Mouse (Mus musculus) regulatory T cell (primary cell): Measurements from ENCODE around the gene Zfyve1.

ENCODE experiments used
- in situ Hi-C: fragments of 300-600 bp; cut with MboI, MseI; formaldehyde crosslinking; loops from one replicate; pipeline ENCODE4 v1.15.1; 2025; ENCODE audit warnings: high pct_unique_total_duplicates

The Zfyve1 gene

DNA sequence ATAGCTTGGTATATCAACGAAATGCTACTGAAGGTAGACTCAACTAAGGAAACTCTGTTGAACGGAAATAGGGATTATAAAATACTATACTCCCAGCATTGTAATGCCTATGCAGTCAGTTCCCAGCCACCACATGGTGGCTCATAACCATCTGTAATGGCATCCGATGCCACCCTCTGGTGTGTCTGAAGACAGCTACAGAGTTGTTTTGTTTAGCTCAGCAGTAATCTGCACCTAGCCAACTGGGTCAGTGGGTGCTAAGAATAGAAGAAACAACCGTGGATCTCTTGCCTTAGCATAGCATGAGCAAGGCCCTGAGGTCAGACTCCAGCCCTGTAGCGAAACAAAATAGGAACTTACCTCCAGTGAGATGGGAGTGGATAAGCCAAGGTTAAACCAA is 72.7 kb downstream of the Zfyve1 start:
- in situ Hi-C loops = no loop called here

DNA sequence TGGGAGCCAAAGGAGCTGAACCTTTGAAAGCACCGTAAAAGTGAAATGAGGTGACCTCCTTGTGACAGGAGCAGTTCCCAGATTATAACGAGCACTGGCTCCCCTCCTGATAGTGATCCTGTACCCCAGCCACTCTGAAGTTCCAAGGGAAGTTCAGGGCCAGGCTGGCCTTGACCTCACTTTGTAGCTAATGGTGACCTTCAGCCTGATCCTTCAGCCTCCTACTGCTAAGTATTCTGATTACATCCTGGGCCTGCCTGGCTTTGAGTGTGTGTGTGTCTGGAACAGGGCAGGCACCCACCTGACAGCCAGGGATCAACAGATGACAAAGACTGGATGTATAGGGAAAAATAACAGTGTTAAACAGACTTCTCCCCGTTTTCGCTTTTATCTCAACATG is 73.1 kb downstream of the Zfyve1 start:
- in situ Hi-C loops = no loop called here

DNA sequence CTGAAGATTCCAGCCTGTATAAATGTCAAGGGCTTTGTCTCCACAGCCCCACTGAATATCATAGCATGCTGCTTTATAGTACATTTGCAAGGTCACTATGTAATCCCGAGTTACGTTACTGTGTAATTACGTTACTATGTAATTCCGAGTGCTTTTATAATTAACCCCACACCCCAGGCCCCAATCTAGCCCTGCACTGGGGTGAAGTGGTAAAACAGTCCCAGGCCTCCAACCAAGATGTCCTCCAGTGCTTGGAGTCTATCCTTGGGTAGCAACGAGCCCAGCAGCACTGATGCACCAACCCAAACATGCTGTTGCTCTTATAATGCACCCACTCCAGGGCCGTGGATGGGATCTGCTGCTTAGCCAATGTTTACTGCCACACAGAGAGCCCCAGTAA is 74.0 kb downstream of the Zfyve1 start:
- in situ Hi-C loops = no loop called here

DNA sequence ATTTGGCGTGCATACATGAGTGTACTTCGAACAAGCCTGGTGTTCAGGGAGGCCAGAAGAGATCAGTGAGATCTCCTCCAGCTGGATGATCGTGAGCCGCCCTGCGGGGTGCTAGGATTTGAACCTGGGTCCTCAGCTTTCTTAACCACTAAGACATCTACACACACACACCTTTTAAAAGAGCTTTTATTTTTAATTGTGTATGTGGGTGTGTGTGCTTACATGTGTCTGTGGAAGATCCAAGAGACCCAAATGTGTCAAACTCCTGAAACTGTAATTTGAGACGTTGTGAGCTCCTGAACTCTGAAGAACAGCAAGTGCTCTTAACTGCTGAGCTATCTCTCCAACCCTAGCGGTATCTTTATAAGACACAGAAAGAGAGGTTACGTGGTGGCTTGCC is 75.9 kb downstream of the Zfyve1 start:
- in situ Hi-C loops = no loop called here

DNA sequence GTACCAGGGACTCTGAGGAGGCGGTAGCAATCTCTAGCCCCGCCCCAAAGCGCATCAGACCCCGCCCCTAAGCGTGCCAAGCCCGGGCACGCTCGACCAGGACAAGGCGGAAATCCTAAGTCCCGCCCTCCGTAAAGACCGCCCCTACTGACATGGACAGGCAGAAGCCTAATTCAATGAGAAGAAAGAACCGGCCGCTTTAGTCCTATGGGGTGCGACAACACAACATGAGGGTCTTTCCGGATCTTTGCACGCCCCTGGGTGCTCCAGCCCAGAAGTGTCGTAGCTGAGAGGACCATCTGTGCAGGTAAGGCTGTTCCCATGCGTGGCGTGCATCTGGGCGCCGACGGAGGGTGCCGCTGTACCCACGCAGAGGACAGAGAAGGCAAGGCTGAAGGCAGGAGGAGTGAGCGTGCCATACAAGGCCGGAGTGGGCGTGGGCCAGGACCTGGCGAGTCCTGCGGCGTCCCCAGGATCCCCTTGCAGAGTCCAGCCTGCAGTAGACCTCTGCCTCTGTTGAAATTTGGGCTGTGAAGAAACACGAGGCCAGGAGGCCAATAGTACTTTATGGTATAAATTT is 76.6 kb downstream of the Zfyve1 start, which contains the start of gene Dcaf4:
TSS of gene Dcaf4 (plus strand) at position 156 of the 580 bp plus-strand sequence.
- in situ Hi-C loops = no loop called here

DNA sequence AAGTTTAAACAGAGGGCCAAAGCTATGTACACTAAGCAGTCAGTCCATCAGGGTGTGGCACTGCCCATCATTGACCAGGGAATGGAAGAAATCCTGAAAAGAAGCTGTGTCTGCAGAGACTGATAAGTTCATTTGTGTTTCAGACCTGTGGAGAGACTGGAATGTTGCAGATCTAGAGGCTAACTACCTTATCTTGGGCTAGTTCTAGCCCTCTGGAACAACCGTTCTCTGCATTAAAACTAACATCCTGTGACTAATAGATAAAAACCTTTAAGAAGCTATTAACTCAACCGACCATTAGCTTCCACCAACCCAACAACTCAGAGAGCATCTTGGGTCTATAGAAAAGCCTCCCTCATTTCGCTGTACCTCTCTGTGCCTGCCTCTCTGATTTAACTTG is 79.4 kb downstream of the Zfyve1 start:
- in situ Hi-C loops = no loop called here

DNA sequence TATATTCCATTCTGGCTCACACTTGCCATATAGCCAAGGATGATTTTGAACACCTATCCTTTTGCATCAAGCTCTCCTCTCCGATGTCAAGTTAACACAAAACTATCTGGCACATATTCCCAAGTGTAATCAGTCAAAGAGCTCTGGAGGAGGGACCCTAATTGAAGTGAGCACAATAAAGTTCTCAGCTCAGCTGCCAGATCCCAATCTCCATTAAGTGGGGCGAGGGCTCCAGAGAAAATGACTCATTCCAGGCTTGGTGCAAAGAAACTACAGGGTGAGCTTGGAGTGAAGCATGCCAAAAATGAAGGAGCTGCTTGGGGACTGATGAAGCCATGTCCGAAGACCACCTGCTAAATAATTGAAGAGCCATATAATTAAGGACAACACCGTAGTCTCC is 82.8 kb downstream of the Zfyve1 start:
- in situ Hi-C loops = no loop called here

DNA sequence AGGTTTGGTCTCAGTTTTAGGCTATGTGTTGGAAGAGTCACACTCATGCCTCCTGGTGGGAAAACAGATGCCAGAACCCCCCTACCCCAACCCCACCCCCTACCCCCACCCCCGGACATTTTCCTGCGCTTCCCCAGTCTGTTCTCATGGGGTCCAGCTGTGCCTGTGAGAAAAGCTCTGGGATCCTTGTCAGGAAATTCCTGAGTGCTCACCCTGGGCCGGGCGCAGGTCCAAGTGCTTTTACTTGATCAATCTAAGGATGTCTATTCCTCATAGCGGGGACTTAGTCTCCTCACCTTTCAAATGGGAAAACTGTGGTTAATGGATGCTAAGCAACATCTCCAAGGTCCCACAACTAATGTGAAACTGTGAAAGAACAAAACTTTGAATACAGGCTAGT is 83.8 kb downstream of the Zfyve1 start:
- in situ Hi-C loops = no loop called here

DNA sequence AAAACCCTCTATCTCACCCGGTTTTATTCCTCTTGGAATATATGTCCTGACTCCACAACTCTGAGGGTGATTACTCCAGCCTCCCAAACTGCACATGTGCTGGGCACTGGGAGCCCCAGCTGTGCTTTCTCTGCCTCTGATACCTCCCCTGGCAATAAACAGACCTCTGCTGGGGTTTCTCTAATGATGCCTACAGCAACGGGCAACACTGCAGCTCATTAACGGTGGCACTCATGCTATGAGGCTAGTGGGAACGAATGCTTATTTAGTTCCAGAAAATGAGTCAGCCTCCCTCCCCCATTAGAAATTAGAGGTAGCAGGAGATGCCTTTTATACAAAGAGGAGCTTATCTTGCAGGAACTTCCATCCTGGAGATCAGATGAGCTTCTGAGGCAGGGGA is 84.2 kb downstream of the Zfyve1 start:
- in situ Hi-C loops = no loop called here

DNA sequence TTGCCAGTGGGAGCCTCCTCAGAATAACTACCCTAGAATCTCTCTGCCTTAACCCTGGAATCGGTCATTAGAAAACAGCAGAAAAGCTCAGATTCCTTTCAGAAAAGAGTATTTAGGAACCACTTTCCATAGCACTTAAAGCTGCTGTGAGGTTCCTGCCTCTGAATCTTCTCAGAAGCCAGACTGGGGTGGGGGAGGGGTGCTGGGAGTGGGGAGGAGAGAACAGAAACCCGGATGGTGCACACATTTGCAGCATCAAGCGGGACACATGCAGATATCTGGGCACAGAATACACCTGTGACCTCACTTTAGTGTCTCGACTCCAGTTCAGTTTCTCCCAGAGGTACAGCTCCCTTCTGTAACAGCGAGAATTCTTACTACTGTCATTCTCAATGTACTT is 86.4 kb downstream of the Zfyve1 start:
- in situ Hi-C loops = no loop called here

DNA sequence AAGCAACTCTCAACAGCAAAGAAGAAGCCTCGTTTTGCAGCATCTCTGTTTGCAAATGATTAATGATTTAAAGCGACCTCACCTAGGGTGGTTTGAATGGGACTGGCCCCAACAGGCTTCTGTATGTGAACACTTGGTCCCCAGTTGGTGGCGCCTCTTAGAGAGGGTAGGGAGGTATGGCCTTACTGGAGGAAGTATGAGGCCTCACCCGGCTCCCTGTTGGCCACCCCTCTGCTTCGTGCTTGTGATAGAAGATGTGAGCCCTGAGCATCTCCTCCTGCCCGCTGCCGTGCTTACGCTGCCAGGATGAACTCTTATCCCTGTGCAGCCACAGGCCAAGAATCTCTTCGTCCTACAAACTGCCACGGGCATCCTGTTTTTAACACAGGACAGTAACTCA is 90.5 kb downstream of the Zfyve1 start:
- in situ Hi-C loops = no loop called here

DNA sequence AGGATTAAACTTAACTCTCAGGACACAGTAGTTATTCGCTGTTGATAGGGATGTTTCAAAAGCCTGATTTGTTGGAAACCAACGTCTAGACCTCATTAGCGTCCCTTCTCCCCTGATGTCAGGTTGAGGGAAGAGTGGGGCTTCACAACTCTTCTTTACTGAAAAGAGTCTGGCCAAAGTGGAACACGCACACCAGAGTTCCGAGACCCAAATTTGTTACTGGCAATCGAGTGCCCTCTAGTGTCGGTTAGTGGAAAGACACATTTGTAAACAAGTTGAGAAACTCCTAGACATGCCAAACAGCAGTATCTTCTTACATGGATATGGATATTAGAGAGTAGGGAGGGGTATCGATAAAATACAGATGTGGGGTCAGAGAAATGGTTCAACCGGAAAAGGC is 94.8 kb downstream of the Zfyve1 start:
- in situ Hi-C loops = no loop called here

DNA sequence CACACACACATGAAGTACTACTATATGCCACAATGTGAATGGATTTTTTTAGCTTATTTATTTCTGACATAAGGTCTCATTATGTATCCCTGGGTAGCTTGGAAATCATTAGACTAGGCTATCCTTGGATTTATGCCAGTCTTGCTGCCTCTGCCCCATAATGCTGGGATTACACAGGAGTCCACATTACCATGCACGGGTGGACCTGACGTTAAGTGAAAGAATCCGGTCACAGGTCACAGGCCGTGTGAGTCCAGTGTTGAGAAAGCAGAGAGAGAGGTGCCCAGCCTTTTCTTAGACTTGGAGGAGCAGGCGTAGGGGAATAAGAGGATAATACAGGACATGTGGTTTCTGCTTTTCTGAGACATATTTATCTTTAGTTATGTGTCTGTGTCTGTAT is 97.8 kb downstream of the Zfyve1 start:
- in situ Hi-C loops = no loop called here

DNA sequence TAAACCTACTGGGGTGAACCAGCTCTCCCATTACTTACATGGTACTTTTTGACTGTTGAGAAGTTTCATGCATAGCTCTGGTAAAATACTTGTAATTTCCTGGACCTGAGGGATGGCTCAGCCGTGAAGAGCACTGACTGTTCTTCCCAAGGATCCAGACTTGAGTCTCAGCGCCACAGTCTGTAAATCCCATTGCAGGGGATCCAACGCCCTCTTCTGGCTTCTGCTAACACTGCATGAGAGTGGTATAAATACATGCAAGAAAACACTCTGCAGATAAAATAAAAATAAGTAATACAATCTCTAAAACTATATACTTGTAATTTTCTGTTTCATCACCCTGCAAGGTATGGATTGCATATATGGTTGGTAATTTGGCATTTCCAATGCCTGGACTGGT is 99.1 kb downstream of the Zfyve1 start:
- in situ Hi-C loops = no loop called here

DNA sequence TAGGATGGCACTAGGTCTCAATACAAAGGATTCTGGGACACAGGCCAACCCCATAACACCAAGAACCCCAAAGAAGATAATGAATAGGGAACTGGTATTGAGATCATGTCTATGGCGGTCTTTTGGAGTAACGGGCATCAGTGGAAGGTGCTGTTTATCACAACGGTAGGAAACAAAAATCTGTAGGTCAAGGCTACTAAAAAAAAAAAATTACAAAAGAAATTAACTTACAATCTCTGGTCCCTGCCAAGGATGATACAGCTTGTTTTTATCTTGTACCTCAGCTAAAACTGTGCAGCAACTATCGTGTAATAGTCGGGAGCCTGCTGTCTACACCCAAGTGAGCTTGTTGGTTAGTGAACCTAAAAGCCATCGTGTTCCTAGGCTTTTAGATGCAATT is 100.3 kb downstream of the Zfyve1 start:
- in situ Hi-C loops = no loop called here
